Mouse (Mus musculus) lung, postnatal 0 days (tissue): ENCODE results near the gene Abl1. TPM values are rescaled to one million over a fixed set of nuclear protein-coding genes. Genes with fewer than 3 reads are reported as not detected.

Experiments used
- ATAC-seq: fragments of 200-750 bp; cut with Nextera tagmentation; 2 replicates; pipeline ENCODE4 v1.8.0; 2017; ENCODE audit warnings: moderate library complexity
- DNase-seq: peaks from one replicate; pipeline ENCODE4 v3.0.0-alpha.2; 2016; ENCODE audit warnings: low spot score
- H3K27ac ChIP-seq: fragments of 300-500 bp; sonication (generic); 2 replicates; pipeline ENCODE4 v1.5.1; 2014; ENCODE audit warnings: antibody characterized with exemption, mild to moderate bottlenecking, low read length, mixed read lengths
- H3K27me3 ChIP-seq: fragments of 300-500 bp; sonication (generic); replicated peaks from 2 replicates; pipeline ENCODE4 v1.6.1; 2014; ENCODE audit warnings: low read length, mixed read lengths; ENCODE audit not compliant: insufficient read depth
- H3K36me3 ChIP-seq: fragments of 300-500 bp; sonication (generic); 2 replicates; pipeline ENCODE4 v1.6.1; 2014; ENCODE audit warnings: low read length, mixed read lengths; ENCODE audit not compliant: insufficient read depth
- H3K4me1 ChIP-seq: fragments of 300-500 bp; sonication (generic); 2 replicates; pipeline ENCODE4 v1.6.1; 2014; ENCODE audit warnings: antibody characterized with exemption, low read depth, low read length, mixed read lengths; ENCODE audit not compliant: insufficient read depth
- H3K4me2 ChIP-seq: fragments of 300-500 bp; sonication (generic); replicated peaks from 2 replicates; pipeline ENCODE4 v1.6.1; 2014; ENCODE audit warnings: low read depth, mild to moderate bottlenecking, low read length, moderate library complexity, mixed read lengths
- H3K4me3 ChIP-seq: fragments of 300-500 bp; sonication (generic); 2 replicates; pipeline ENCODE4 v1.5.1; 2014; ENCODE audit warnings: low read depth, low read length
- H3K9ac ChIP-seq: fragments of 300-500 bp; sonication (generic); replicated peaks from 2 replicates; pipeline ENCODE4 v1.6.1; 2014; ENCODE audit warnings: low read depth, mild to moderate bottlenecking
- H3K9me3 ChIP-seq: fragments of 300-500 bp; sonication (generic); 2 replicates; pipeline ENCODE4 v1.6.1; 2016; ENCODE audit warnings: low read length, mixed read lengths
- CTCF ChIP-seq: IDR thresholded peaks from 2 replicates; pipeline ENCODE4 v1.5.1; 2016; ENCODE audit warnings: antibody characterized with exemption, mild to moderate bottlenecking
- EP300 ChIP-seq: IDR thresholded peaks from 2 replicates; pipeline ENCODE4 v1.6.1; 2016; ENCODE audit warnings: antibody characterized with exemption, mild to moderate bottlenecking, control low read depth
- WGBS: fragments of 180-500 bp; shearing (Covaris S2); extraction: QIAGEN DNeasy Blood & Tissue Kit; methylation state at CpG from one replicate; pipeline ENCODE4 v1.1.7; 2014; 5-methylcytosine and 5-hydroxymethylcytosine counted together
- polyA plus RNA-seq: library from polyadenylated mRNA; unstranded; fragments of >200 nt; fragmentation: Nextera tagmentation; extraction: Ambion mirVana; gene quantifications from 2 replicates; pipeline ENCODE4 v1.2.1, GENCODE M21; 2015

Abl1 gene
- polyA plus RNA-seq, 1 experiment from 2014 or later, result 16.3 TPM

DNA sequence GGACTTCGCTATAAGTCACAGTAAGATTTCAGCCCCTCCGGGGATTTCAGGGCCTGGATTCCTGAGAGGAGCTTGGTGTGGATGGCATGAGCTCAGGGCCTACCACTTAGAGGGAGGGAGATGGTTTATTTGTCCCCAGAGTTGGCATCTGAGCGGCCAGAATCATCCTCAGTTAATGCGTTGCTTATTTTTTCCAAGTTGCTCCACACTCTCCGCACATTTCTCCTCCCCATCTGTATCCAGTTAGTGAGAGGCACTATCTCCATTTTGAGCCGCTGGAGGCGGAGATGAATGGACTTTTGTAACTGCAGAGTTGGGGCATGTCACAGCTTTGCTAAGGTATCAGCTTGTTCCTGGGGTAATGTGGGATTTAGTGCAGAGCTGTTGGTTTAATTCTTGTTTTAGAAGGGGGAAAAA lies 72.9 kb downstream of the Abl1 start:
- WGBS, result 5% methylated on average over 7 of the region's 7 CpGs
- H3K36me3 ChIP-seq, result no peaks in the 10 kb centered on the region
- no peak for TF ChIP-seq CTCF
- no peak for TF ChIP-seq EP300
- peak overlapping the region; percentile 65 for H3K4me3 ChIP-seq
- H3K4me2 ChIP-seq, result peak overlapping the region; percentile 83
- DNase-seq, result no peak
- no peaks in the 10 kb centered on the region for H3K9me3 ChIP-seq
- peak overlapping the region; percentile 94 for H3K9ac ChIP-seq
- H3K27ac ChIP-seq, result peak overlapping the region; percentile 93
- H3K27me3 ChIP-seq, result no peaks in the 10 kb centered on the region
- ATAC-seq, result no peak
- peaks cover 41% of the 10 kb centered on the region for H3K4me1 ChIP-seq

GRCm38 (mm10) chr2:31761585-31761984 lies 73.4 kb downstream of the Abl1 start:
- Histone ChIP-seq H3K9ac (no peak overlapping the region), H3K9me3 (no peaks in the 10 kb centered on the region), H3K27me3 (no peaks in the 10 kb centered on the region), H3K27ac (peak overlapping the region; percentile 93), H3K4me1 (peaks cover 44% of the 10 kb centered on the region), H3K4me3 (peak overlapping the region; percentile 65), H3K4me2 (peak overlapping the region; percentile 83), H3K36me3 (no peaks in the 10 kb centered on the region)
- WGBS, result 2% methylated on average over 4 of the region's 4 CpGs
- DNase-seq (peak; percentile 50), ATAC-seq (no peak)
- TF ChIP-seq EP300 (no peak), CTCF (no peak)

DNA sequence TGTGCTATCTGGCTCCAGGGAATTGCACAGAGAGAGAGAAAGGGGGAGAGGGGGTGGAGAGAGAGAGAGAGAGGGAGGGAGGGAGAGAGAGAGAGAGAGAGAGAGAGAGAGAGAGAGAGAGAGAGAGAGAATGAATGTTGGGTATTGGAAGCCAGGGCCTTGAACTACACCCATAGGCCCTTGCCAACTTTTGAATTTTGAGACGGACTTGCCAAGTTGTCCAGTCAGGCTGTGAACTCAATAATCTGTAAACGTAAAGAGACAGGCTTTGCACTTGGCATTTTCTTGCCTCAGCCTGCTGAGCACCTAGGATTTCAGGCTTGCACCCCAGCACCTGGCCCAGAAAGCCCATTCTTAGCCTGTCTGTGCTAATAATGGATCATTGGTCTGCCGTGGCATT lies 74.0 kb downstream of the Abl1 start:
- no peak for DNase-seq
- no peaks in the 10 kb centered on the region for H3K36me3 ChIP-seq
- 17% methylated on average over 3 of the region's 3 CpGs for WGBS
- TF ChIP-seq CTCF (no peak), EP300 (no peak)
- H3K4me3 ChIP-seq, result no peak overlapping the region
- no peak overlapping the region for H3K9ac ChIP-seq
- H3K27me3 ChIP-seq, result no peaks in the 10 kb centered on the region
- H3K9me3 ChIP-seq, result no peaks in the 10 kb centered on the region
- no peak for ATAC-seq
- peak overlapping the region; percentile 83 for H3K4me2 ChIP-seq
- 0 out of 2 replicates have a peak overlapping the region, but pooled peaks have one; percentile 27 for H3K27ac ChIP-seq
- H3K4me1 ChIP-seq, result peaks cover 44% of the 10 kb centered on the region

GRCm38 (mm10) chr2:31762853-31763252 lies 74.7 kb downstream of the Abl1 start:
- DNase-seq (peak; percentile 55), ATAC-seq (no peak)
- H3K4me1 ChIP-seq, result peaks cover 44% of the 10 kb centered on the region
- no peak overlapping the region for H3K9ac ChIP-seq
- H3K36me3 ChIP-seq, result no peaks in the 10 kb centered on the region
- TF ChIP-seq CTCF, result no peak
- no peak for TF ChIP-seq EP300
- 29% methylated on average over 2 of the region's 2 CpGs for WGBS
- H3K27ac ChIP-seq, result peak overlapping the region; percentile 52
- no peaks in the 10 kb centered on the region for H3K27me3 ChIP-seq
- H3K4me3 ChIP-seq, result no peak overlapping the region
- no peak overlapping the region for H3K4me2 ChIP-seq
- H3K9me3 ChIP-seq, result no peaks in the 10 kb centered on the region

DNA sequence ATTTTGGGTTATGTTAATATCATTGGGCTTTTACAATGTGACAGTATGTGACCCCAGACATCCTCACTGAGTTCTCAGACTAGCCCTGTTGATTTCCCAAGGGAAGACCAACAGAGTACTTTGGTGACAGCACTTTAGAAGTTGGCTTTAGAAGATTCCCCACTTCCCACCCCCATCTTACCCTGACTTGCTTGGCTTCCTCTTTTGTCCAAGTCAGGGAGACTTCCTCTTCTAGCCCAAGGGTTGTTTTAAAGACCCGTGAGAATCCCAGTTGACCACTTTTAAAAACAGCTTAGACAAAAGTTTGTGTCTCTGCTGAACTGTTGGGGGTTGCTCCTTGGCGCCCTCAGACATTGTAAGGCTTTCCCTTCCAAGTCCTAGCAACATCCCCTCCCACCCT lies 75.1 kb downstream of the Abl1 start:
- H3K36me3 ChIP-seq, result no peaks in the 10 kb centered on the region
- ATAC-seq (no peak), DNase-seq (peak; percentile 30)
- H3K4me2 ChIP-seq, result no peak overlapping the region
- 22% methylated on average over 2 of the region's 2 CpGs for WGBS
- H3K4me1 ChIP-seq, result peaks cover 45% of the 10 kb centered on the region
- H3K4me3 ChIP-seq, result no peak overlapping the region
- peak overlapping the region; percentile 52 for H3K27ac ChIP-seq
- no peak for TF ChIP-seq EP300
- no peak for TF ChIP-seq CTCF
- H3K9me3 ChIP-seq, result no peaks in the 10 kb centered on the region
- no peaks in the 10 kb centered on the region for H3K27me3 ChIP-seq
- H3K9ac ChIP-seq, result no peak overlapping the region

DNA sequence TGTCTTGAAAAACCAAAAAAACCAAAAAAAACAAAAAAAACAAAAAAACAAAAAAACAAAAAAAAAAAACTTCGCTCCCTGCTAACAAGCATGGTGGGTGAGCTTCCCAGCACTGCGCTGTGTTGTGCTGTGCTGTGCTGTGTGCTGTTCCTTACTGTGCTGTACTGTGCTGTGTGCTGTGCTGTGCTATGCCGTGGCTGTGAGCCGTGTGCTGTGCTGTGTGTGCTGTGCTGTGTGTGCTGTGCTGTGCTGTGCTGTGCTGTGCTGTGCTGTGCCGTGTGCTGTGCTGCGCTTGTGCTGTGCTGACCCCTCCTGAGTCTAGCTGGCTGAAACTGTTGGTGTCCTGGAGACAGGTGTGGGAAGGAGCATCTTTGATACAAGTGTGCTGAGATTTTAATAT lies 78.9 kb downstream of the Abl1 start:
- peak overlapping the region; percentile 49; the same call in 1 of the 2 replicates for H3K27ac ChIP-seq
- no peak for ATAC-seq

GRCm38 (mm10) chr2:31767815-31768214 lies 79.6 kb downstream of the Abl1 start:
- no peaks in the 10 kb centered on the region for H3K9me3 ChIP-seq
- no peak overlapping the region for H3K9ac ChIP-seq
- TF ChIP-seq CTCF (no peak), EP300 (no peak)
- H3K27me3 ChIP-seq, result no peaks in the 10 kb centered on the region
- H3K4me2 ChIP-seq, result no peak overlapping the region
- no peaks in the 10 kb centered on the region for H3K36me3 ChIP-seq
- ATAC-seq (no peak), DNase-seq (peak; percentile 58)
- WGBS, result 48% methylated on average over 4 of the region's 4 CpGs
- H3K4me1 ChIP-seq, result peaks cover 54% of the 10 kb centered on the region
- no peak overlapping the region for H3K4me3 ChIP-seq
- H3K27ac ChIP-seq, result peak overlapping the region; percentile 49

More for the DNA sequence above, 78.9 kb downstream of the Abl1 start:
- no peaks in the 10 kb centered on the region for H3K27me3 ChIP-seq
- H3K9ac ChIP-seq, result no peak overlapping the region
- DNase-seq, result no peak
- no peak overlapping the region for H3K4me2 ChIP-seq
- TF ChIP-seq CTCF (no peak), EP300 (no peak)
- H3K9me3 ChIP-seq, result no peaks in the 10 kb centered on the region
- H3K4me3 ChIP-seq, result no peak overlapping the region
- 89% methylated on average over 6 of the region's 6 CpGs for WGBS
- H3K4me1 ChIP-seq, result peaks cover 61% of the 10 kb centered on the region
- H3K36me3 ChIP-seq, result no peaks in the 10 kb centered on the region
